Mouse (Mus musculus): ENCODE measurements around the gene Rtkn2.

The Rtkn2 gene

DNA sequence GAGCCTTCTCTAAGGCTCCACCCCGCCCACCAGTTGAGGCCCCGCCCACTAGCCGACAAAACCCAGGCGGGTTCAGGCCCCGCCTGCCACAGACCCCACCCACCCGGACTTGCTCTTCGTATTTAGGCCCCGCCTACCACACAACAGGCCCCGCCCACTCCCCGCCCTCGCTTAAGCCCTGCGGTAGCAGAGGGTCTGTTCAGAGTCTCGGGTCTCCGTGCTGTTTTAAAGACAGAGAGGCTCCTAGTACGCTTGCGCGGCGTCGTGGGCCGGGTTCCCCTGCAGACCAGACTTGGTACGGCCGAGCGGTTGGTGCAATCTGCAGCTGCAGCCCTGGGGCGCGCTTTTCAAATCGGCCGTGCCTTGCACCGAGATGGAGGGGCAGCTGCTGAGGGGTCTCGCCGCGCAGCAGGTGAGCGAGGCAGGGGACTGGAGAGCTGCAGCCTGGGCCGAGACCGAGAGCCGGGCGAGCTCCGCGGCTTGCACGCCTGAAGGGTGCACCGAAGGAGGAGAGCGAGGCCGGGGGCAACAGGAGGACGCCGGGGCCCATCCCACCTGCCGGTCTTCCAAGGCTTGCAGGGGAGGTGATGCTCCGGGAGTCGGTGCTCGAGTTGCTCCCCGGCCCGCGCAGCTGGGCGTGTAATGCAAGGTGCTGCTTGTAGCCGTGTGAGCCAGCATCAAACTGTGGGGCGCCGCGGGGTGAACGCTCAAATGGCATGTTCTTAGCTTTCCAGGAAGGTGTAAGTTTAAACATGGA lies at the start of gene Rtkn2:
Gene Rtkn2 (plus strand): TSS at position 170 of the 757 bp plus-strand sequence.
- peak; percentile 63 to 86 for DNase-seq (ENCODE audit: low spot score in 2 of 2)

DNA sequence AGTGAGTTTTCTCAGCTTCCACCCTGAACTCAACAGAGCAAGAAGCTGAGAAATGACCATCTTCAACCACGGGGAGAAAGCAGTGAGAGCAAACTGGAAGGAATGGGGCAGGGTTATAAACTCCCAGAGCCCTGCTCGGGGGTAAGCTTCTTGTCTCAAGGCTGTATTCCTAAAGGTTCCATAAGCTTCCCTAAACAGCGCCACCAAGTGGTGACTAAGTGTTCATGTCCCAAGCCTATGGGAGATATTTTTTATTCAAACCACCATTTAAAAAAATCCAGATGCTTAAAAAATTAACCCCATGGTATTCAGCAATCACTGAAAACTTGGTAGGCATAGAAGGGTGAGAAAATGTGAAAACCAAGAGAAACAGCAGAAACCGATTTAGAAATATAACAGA lies 48.0 kb upstream of the Rtkn2 start:
- DNase-seq (ENCODE audit: low spot score in 2 of 2): no peak

DNA sequence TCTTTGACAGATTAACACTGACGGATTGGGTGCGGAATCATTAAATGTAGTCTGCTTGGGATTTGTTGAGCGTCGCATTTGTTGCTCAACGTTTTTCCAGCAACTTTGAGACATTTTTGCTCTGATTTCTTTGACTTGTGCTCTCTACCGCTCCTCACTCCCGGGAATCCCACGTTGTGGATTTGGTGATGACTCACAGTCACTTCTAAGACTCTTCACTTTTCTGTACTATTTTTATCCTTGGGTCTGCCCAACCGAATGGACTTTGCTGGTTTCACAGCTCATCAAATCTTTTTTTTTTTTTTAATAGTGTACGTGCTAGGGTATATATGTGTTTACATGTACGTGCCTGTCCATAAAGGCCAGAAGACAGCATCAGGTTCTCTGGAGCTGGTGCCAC lies 46.6 kb upstream of the Rtkn2 start:
- no peak for DNase-seq (ENCODE audit: low spot score in 2 of 2)

DNA sequence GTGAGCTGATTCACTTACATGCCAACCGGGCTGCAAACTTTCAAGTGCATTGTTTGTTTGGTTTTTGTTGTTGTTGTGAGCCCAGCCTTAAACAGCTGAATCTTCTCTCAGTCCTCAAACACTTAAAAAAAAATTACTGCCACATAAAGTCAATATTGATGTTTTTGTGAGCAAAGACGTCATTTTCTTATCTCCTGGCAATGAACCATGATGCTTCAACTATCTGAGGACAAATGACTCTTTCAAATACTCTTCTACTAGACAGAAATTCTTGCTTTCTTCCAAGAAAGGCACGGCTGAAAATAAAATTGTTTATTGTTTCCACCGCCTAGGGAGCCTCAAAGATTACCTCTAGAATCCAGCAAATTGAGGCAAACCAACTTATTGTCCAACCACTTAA lies 42.4 kb upstream of the Rtkn2 start:
- DNase-seq (ENCODE audit: low spot score in 2 of 2): no peak

DNA sequence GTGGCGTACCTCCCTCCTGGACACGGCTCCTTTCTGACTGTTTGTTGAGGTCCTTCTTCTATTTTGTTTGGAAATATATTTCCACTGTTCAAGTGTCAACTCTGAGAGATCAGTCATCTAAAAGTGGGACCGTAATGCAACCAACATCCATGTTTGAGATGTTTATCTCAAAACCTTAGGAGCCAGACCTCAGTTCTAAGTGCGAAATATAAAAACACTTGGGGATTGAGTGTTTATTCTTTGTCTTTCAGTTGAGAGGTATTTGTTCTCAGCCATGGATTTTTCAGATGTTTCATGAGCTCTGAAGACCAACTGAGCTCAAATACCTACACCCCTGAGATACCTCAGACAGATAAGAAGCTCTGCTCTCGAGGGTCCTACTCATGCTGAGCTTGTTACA lies 41.6 kb upstream of the Rtkn2 start:
- DNase-seq (ENCODE audit: low spot score in 2 of 2): no peak

DNA sequence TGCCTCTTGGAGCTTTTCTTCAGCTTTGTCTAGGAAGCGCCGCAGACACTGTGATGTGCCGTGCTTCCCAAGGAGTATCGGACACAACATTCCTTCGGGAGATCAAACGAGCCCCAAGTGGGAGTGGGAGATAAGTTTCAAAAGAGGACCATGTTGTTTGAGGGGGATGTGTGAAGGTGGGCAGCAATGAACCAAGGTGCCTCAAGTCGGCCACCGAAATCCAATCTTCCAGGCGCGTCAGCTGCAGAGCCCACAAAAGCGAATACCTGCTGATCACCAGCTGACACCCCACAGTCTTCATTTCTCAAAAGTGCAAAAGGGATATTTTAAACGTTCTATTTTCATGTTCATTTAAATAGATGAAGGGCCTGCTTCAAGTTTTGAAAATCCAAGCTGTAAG lies 39.8 kb upstream of the Rtkn2 start:
- DNase-seq (ENCODE audit: low spot score in 2 of 2): no peak

DNA sequence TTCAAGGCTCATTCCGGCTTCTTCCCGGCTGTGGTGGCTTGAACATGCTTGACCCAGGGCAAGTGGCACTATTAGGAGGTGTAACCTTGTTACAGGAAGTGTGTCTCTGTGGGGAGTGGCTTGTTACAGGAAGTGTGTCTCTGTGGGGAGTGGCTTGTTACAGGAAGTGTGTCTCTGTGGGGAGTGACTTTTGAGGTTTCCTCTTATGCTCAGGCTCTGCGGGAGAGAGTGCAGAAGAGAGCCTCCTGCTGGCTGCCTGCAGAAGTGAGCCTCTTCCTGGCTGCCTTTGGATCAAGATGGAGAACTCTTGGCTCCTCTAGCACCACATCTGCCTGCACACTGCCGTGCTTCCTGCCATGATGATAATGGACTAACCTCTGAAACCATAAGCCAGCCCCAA lies 35.9 kb upstream of the Rtkn2 start:
- no peak for DNase-seq (ENCODE audit: low spot score in 2 of 2)

DNA sequence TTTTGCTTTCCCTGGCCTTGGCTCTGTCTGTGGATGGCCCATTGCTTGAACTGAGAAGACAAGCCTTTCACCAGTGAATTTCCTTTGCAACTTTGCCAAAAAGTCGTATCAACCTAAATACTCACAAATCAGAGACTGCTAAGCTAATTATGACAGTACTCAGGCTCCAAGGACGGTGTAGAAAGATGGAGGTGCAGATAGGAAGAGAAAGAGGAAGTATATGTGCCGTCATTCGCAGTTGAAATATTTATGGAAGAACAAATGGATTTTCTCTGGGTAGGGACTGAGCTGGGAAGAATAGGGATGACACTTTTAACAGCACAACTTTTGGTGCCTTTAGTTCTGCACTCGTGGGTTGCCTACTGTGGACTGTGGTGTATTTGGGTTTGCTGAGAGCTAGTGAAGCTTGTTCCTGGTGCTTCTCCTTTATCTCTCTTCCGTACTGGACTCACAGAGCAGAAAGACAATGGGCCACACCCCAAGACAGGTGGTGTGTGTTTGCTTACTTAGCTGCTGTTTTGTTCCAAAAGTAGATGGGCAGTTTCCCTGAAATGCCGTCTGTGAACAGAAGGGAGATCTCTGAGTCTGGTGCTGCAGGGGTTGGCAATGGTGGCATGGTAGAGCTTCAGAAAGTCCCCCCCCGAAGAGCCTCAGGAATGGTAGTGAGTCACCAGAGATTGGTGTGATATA lies 29.2 kb upstream of the Rtkn2 start:
- DNase-seq (ENCODE audit: low spot score in 2 of 2): no peak

DNA sequence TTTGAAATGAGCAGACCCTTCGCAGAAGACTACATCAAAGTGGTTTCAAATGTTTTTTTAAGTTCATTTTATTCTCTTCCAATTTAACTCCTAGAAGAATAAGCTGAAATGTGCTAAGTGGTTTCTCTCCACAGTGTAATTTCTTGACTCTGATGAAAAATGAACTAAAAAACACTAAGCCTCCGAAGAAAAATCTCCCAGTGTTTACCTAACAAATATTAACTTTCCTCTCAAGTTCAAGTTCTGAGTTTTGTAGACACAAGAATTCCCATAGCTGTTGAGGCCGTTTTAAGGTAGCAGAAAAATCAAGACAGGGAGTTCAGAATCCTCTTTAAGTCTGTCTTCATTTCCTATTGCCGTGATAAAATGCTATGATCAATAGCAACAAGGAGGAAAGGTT lies 27.7 kb upstream of the Rtkn2 start:
- no peak for DNase-seq (ENCODE audit: low spot score in 2 of 2)

DNA sequence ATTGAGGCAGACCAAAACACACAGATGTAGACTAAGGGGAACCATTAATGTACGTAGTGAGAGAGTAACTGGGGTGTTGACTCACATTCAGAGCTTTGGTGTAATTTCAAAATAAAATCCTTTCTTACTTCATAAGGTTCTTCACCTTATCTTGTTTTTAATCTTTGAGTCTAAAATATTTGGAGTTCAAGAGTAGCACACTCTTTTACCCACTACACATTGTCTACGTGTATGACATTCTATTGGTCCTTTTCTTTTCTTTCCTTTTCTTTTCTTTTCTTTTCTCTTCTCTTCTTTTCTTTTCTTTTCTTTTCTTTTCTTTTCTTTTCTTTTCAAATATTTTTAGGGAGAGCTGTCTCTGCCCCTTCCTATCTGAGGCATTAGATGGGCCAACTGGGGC lies 23.4 kb upstream of the Rtkn2 start:
- no peak for DNase-seq (ENCODE audit: low spot score in 2 of 2)

DNA sequence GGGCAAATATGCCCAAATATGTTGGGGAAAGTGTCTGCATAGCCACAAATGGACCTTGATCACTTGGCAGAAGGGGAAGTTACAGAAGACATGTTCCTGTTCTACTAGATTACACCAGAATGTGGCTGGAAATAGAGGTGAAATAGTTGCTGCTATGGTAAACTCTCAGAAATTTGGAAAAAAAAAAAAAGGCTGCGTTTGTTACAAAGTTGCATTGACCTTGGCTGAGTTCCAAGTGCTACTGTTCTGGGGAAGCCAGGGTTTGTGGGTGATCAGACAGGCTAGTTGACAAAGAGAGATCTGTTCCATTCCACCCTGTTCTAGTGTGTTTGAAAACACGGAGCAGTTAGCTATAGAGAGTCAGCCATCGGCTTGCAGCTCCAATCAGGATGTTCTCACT lies 19.4 kb upstream of the Rtkn2 start:
- DNase-seq (ENCODE audit: low spot score in 2 of 2): no peak

DNA sequence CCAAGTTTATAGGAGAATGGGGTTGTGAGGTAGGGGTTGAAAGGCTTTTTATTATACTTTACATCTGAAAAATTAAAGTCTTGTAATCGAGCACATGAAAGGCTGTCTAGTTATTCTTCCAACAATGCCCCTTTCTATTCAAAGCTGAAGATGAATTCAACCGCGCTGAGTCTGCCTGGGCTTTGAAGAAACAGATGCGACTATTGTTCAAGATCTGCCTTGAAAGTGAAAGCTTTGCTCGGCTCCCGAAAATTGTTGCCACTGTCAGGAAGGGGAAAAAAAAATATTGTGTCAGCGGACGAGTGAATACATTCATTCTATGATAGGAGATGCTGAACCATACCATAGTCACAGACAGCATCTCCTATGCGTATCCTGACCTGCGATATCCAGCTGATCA lies 16.9 kb upstream of the Rtkn2 start:
- DNase-seq (ENCODE audit: low spot score in 2 of 2): peak in 1 of 2 experiments; percentile 24

DNA sequence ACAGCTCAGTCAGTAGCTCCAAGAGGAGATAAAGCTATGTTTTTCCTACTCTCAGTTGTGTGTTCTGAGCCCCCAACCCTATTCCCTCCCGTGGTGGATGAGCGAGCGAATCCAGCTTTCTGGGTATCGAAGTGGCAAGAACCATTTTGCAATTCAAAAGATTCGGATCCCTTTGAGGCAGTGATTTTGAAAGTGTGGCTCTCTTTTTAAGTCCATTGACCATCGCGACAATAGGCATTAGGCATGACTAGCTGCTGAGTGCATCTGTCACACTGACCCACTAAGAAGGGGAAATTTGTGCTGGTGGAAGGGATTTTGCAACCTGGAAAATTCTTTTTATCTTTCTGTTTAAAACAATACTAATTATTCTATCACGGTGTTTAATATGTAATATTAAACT lies 15.3 kb upstream of the Rtkn2 start:
- no peak for DNase-seq (ENCODE audit: low spot score in 2 of 2)

DNA sequence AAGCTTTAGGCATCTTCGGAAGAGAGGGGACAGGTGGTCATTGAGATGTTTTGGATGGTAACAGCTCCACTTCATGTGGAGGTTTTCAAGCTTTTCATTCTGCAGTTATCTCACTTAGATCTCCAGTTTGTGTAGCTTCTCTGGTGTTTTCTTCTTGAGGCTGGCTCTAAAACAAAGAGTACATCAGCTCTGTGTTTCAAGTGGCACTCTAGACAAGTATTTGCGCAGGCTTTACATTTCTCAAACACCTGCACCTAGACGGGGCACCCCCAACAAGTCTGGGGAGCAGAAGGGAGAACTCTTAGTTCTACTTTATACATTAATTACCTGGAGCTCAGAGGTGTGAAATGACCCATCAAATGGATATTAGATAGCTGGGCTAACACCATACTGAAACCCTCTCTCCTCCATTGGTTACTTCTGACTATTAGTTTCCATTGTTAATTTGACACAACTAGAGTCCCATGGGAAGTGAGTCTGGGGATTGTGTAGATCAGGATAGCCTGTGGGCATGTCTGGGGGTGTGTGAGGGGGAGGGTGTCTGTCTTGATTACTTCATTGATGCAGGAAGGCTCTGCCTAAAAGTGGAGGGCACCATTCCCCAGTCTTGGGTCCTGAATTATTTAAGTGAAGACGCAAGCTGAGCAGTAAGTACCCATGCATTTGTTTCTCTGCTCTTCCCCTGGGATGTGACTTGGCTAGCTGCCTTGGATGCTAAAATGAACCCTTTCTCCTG lies 14.0 kb upstream of the Rtkn2 start:
- no peak for DNase-seq (ENCODE audit: low spot score in 2 of 2)

DNA sequence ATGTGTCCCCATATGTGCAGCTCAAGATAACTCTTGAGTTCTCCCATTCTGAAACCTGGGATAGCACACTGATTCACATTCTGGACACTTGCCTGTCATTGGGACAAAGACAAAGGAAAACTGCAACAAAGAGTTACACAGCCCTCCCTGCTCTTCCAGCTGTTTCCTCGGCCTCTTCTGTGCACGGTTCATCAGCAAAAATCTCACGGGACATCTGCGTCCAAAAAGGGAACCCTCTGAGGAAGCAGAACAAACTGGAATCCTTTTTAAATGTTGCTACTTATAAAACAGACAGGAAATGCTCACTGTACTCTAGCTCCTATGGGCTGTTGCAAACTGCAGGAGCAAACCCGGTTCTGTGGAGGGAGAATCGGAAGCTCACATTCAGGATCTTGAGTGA lies 13.3 kb upstream of the Rtkn2 start:
- DNase-seq (ENCODE audit: low spot score in 2 of 2): no peak

DNA sequence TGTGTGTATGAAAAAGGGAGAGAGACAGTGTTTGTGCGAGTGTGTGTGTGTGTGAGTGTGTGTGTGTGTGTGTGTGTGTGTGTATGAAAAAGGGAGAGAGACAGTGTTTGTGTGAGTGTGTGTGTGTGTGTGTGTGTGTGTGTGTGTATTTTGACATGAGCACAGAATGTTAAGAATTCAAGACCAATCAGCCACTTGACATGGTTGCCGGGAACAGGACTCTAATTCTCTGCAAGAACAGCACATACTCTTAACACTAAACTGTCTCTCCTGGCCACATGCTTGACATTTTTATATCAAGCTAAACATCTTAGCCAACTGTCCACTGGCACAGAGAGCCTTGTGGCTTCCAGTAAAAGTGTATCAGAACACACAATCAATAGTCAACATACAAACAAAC lies 12.4 kb upstream of the Rtkn2 start:
- DNase-seq (ENCODE audit: low spot score in 2 of 2): no peak

DNA sequence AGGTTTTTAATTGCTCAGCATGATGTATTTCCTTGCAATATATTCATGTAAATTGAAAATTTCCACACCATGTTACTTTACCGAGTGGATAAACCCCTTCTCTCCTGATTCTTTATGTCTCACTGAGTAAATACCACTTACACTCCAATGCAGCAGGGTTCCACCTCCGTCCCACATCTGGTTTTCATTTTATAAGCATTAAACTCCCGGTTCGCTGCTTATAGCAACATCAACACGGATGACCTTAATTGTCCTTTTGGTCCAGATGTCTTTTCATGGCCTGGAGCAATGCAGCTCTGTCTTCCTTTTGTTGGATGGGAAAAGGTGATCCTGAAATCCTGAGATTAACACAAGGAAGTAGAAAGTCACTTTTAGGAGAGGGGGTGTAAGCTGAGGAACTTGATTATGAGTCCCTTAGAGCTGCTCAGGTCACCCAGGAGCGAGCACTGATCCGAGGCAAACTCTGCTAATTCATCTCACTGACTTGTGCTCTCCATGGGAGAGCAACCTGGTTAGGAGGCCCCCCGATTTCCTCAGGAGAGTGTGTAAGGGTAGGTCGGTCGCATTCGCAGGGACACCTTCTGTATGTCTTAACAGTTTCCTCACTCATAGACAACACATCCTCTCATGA lies 8.1 kb upstream of the Rtkn2 start:
- DNase-seq (ENCODE audit: low spot score in 2 of 2): no peak

DNA sequence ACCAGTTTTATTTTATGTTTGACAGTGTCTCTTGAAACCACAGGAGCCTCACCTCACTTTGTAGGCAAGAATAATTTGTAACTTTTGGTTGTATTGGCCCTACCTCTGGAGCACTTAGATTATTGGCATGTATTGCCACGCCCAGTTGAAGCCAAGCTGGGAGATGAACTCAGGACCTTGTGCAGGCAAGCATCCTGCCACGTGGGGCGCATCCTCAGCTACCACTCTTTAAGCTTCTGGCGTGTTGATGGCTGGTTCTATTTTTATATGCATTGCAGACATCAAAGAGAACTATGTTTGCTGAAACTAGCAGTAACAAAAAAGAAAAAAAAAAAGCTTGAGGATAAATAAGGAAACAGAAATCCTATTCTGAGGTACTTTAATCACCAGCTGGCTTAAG lies 2.1 kb upstream of the Rtkn2 start:
- no peak for DNase-seq (ENCODE audit: low spot score in 2 of 2)

DNA sequence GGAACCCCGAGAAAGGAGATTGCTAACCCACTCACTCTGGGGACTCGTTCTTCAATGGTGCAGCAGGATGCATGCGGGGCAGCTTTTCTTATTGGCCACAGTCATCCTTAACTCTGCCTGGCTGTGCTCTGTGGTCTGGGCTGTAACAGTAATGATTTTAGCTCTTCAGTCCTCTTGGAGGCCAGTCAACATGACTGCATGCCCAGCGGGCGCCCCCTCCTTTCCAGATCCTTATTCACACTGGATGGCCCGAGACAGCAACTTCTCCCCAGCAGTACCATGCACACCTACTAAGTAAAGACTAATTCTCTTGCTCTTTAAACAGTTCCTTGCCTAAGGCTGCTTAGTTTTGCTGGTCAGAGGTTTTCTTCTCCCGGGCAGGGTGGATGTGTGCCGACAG lies 4.4 kb downstream of the Rtkn2 start:
- no peak for DNase-seq (ENCODE audit: low spot score in 2 of 2)

DNA sequence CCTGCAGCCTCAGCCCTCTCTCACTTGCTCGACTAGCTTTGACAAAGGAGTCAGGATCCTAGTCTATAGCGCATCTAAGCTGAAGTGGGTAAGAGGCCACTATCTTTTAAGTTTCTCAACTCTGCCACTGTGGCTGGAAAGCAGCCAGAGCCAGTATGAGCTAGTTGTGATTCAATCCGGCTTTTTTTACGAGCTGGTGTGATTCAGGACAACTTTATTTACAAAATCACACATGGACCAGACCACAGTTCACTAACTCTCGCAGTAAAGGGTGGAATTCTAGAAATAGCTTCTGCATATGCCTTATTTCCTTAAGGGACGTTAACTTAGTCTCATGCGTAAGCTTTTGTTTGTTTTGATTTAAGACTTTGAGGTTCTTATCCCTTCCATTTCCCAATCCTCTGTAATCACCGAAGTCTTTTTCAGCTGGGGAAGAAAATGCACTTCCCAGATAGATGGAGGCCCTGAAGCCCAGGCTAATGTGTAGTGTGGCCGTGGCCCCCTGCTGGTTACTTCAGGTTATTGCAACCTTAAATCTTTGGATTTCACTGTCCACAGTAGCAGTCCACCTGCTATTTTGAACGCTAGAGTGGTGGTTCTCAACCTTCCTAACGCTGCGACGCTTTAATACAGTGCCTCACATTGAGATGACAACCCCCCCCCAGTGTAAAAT lies 5.0 kb downstream of the Rtkn2 start:
- peak in 1 of 2 experiments; percentile 72 for DNase-seq (ENCODE audit: low spot score in 2 of 2)

DNA sequence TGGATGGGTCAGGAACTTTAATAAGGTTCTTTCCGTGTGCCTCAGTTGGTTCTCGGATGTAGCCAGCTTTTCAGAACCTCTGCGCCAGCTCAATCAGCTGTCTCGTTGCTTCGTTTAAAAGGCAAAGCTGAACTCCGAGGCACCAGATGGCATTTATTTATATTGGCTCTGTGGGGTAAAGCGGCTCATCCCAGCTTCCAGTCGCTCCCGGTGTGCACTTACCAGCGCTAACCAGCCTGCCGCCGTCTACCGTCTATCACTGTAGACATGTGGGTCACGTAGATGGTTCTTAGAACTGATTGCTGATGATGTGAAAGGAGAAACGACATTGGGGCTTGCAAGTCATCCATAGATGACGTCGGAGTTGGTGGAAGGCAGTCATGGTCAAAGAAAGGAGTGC lies 5.7 kb downstream of the Rtkn2 start:
- no peak for DNase-seq (ENCODE audit: low spot score in 2 of 2)

DNA sequence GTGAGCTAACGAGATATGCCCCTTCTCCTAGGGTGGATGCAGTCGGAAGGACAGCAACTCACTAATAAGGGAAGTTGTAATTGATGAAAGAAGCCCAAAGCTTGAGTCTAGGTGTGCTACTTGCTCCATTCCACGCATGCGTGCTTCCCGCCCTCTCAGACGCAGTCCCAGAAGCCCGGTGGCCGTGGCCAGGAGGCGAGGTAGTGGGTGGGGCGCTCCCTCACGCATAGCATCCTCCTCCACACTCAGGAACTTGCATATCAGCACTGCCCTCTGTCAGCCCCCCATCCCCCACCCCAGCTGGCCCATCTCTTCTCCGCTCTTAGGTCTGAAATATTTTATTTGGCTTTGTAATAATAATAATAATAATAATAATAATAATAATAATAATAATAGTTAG lies 16.0 kb downstream of the Rtkn2 start:
- no peak for DNase-seq (ENCODE audit: low spot score in 2 of 2)
